Mouse (Mus musculus): Measurements from ENCODE around the gene Nxph3. TPM values are rescaled to one million over a fixed set of nuclear protein-coding genes. Genes with fewer than 3 reads are reported as not detected.

Nxph3 gene
- polyA plus RNA-seq, 1 experiment from 2014 or later, result 2.0 TPM

Other genes starting within 250 kb of the Nxph3 start
- 56.8 and 63.6 TPM in 2 replicates for gene Kat7, start 204.3 kb downstream of the Nxph3 start, polyA plus RNA-seq (2015; fragmentation: Nextera tagmentation; extraction: Ambion mirVana)
- 2.4 and 4.3 TPM in 2 replicates for gene Fam117a, start 177.6 kb downstream of the Nxph3 start, polyA plus RNA-seq (2015; fragmentation: Nextera tagmentation; extraction: Ambion mirVana)
- gene Slc35b1, start 129.9 kb downstream of the Nxph3 start, polyA plus RNA-seq (2015; fragmentation: Nextera tagmentation; extraction: Ambion mirVana), result 129 and 144 TPM in 2 replicates
- 224 and 233 TPM in 2 replicates for gene Spop, start 100.5 kb downstream of the Nxph3 start, polyA plus RNA-seq (2015; fragmentation: Nextera tagmentation; extraction: Ambion mirVana)
- gene Ngfr, start 73.2 kb upstream of the Nxph3 start, polyA plus RNA-seq (2015; fragmentation: Nextera tagmentation; extraction: Ambion mirVana), result 69.1 and 69.3 TPM in 2 replicates
- gene Phb, start 152.4 kb upstream of the Nxph3 start, polyA plus RNA-seq (2015; fragmentation: Nextera tagmentation; extraction: Ambion mirVana), result 205 and 208 TPM in 2 replicates
- gene Zfp652, start 198.1 kb upstream of the Nxph3 start, polyA plus RNA-seq (2015; fragmentation: Nextera tagmentation; extraction: Ambion mirVana), result 23.8 and 24.4 TPM in 2 replicates
- gene B130006D01Rik, start 209.0 kb upstream of the Nxph3 start, polyA plus RNA-seq (2015; fragmentation: Nextera tagmentation; extraction: Ambion mirVana), result 0.99 and 1.3 TPM in 2 replicates

All from neural tube, embryonic 15.5 days (tissue).